Mouse (Mus musculus): ENCODE data around the gene 4932415D10Rik. TPM values are rescaled to one million over a fixed set of nuclear protein-coding genes. Genes with fewer than 3 reads are reported as not detected.

The 4932415D10Rik gene
- polyA plus RNA-seq (2016; fragmentation: Nextera tagmentation; extraction: Ambion mirVana), result not detected in 2 replicates

DNA sequence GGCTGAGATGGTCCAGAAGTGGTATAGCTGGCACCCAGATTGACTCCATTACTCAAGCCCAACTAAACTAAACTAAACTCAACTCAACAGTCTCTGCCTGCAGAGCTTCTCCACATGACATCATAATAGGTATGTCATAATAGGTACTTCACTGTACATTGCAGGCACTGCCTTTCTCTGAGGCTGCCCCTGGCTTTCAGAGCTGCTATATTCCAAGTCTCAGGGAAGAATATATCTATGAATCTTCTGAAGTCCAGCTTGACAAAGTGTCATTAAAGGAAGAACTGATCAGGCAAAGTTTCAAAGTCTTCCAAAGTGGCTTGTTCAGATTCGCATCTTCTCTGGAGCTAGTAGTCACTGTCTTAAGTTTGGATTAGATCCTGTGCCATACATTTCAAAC lies at the start of gene 4932415D10Rik:
TSS of gene 4932415D10Rik (minus strand) at position 101 of the 400 bp plus-strand sequence.
- Histone ChIP-seq H3K9me3 (replicated peaks) (no peaks in the 10 kb centered on the region), H3K4me1 (no peaks in the 10 kb centered on the region), H3K27me3 (ENCODE audit: low read depth, poor library complexity, severe bottlenecking) (no peaks in the 10 kb centered on the region), H3K4me3 (no peak within 1 kb of the TSS), H3K27ac (no peak within 1 kb of the TSS), H3K36me3 (no peaks in the 10 kb centered on the region)
- WGBS, result 98% methylated on average over 1 of the region's 1 CpGs
- DNase-seq (ENCODE audit: low spot score), result no peak

DNA sequence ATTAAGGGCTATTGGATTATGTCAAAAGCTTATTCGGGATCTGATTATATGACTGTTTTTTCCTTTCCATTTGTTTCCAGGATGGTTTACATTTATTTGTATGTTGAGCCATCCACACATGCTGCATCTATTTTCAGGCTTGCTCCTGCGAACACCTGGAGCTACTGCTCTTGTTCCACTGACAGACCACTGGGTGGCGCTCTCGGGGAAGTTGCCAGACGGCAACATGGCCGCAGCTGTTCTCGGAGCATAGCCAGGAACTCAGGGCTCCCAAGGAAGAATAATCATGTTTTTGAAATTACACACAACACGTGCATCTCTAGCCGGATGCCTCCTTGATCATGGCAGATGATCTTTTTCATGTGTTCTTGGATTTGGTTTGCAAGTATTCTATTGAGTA lies 45.5 kb upstream of the 4932415D10Rik start:
- Histone ChIP-seq H3K36me3 (peaks cover 26% of the 10 kb centered on the region), H3K4me3 (no peak overlapping the region), H3K27ac (no peak overlapping the region), H3K9me3 (replicated peaks) (peaks cover 9% of the 10 kb centered on the region; the same call in 1 of the 2 replicates), H3K27me3 (ENCODE audit: low read depth, poor library complexity, severe bottlenecking) (no peaks in the 10 kb centered on the region), H3K4me1 (no peaks in the 10 kb centered on the region)
- WGBS, result 89% methylated on average over 9 of the region's 9 CpGs
- DNase-seq (ENCODE audit: low spot score), result no peak

DNA sequence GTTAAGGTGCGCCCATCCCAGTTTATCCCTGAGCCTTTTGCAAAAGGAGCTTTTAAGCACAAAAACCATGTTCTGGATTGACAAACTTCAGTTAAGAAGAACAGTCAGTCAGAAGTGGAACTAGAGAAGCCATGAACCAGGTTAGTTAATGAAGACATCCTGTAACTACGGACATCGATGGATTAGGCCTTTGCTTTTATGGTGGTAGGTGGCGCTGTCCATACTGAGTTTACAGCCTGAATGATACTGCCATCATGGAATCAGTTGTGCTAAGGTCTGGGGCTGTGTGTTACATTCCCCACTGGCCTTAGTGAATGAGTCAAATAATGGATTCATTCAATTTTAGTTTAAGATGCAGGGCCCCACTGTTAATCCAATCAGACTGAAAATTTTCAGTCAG lies 39.0 kb upstream of the 4932415D10Rik start:
- Histone ChIP-seq H3K4me1 (no peaks in the 10 kb centered on the region), H3K27ac (no peak overlapping the region), H3K9me3 (replicated peaks) (no peaks in the 10 kb centered on the region; the same call in 1 of the 2 replicates), H3K4me3 (no peak overlapping the region), H3K36me3 (peaks cover 20% of the 10 kb centered on the region), H3K27me3 (ENCODE audit: low read depth, poor library complexity, severe bottlenecking) (no peaks in the 10 kb centered on the region)
- no peak for DNase-seq (ENCODE audit: low spot score)
- 94% methylated on average over 4 of the region's 4 CpGs for WGBS

DNA sequence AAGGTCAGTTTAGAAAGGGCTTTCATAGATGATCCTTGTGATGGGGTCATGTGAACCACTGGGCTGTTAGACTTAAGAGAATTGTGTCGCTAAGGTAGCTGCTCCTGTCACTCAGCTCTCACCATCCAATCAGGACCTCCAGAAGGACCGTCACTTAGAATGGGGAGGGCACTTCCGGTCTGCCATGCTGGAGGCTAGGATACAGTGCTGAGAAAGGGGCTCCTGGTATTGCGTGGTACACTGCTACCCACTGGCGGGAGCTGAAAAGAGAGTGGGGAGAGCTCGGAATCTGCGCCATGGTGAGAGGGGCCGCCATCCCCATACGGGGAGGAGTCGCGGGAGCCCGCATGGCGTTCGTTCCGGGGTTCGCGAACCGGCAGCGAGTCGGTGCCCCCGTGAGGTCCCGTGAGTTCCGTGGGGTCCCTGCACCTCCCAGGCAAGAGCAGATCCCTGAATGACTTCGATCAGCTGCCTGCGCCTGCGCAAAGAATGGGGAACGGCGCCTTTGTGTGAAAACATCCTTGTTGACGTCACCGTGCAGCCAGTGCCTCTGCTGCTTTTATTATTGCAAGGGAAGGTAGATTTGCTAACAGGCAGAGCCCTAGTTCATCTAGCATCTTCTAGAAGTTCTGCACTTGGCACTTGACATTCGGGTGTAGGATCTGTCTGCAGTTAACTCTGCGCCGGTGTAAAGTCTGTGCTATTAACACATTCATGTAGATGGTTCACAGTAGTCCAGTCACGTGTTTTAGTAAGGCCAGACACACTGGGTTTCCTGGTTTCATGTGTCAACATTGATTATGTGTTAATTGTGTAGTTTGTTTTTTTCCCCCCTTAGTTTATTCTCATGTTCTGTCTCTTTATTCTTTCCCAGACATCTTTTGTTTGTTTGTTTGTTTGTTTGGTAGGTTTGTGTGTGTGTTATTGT lies 38.0 kb upstream of the 4932415D10Rik start, which contains the start of gene Gm4924:
TSS of gene Gm4924 (plus strand) at position 173 of the 928 bp plus-strand sequence.
- Histone ChIP-seq H3K9me3 (replicated peaks) (no peaks in the 10 kb centered on the region), H3K36me3 (peaks cover 20% of the 10 kb centered on the region), H3K4me1 (no peaks in the 10 kb centered on the region), H3K4me3 (peak within 1 kb of the TSS; percentile 80), H3K27me3 (ENCODE audit: low read depth, poor library complexity, severe bottlenecking) (no peaks in the 10 kb centered on the region), H3K27ac (peak within 1 kb of the TSS; percentile 96)
- WGBS, result 6% methylated on average over 34 of the region's 34 CpGs
- DNase-seq (ENCODE audit: low spot score), result peak; percentile 86

DNA sequence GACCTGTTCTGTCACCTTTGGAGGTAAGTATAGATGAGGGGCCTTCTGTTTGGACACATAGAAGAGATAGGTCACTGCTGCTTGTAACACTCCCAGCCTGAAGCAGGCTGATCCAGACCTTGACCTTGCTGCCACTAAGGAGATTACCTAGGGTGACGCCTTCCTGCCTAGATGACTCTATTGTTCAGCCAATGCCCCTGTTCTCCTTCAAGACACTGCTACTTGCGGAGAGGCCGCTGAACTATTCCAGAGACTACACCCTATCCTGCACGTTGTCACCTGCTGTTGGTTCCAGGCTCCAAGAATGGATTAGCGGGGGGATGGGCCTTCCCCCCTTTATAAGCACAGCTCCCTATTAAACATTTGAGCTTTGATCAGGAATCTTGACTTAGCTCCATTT lies 13.4 kb upstream of the 4932415D10Rik start:
- no peak overlapping the region for H3K4me3 ChIP-seq
- no peaks in the 10 kb centered on the region for H3K4me1 ChIP-seq
- H3K36me3 ChIP-seq, result no peaks in the 10 kb centered on the region
- no peaks in the 10 kb centered on the region for H3K27me3 ChIP-seq (ENCODE audit: low read depth, poor library complexity, severe bottlenecking)
- WGBS, result 90% methylated on average over 5 of the region's 5 CpGs
- H3K27ac ChIP-seq, result no peak overlapping the region
- DNase-seq (ENCODE audit: low spot score), result no peak
- H3K9me3 ChIP-seq (replicated peaks), result no peaks in the 10 kb centered on the region

DNA sequence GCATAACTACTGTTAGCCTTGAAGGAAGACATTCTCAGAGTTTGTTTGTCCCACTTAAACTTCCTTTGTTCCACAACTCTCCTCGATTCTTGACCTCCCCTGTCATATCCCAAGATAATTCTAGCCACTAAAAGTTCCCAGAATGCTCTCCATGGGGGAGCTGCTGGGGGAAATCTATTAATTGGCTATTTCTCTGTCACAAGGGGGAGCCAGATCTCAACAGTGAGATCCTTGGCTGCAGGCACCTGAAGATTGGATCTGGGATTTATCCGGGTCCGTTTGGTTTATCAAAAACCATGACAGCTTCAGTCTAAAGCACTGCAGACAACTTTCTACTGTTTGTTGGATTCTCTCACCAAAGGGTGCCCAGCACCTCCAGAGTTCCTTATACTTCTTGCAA lies 3.8 kb upstream of the 4932415D10Rik start:
- Histone ChIP-seq H3K36me3 (no peaks in the 10 kb centered on the region), H3K27ac (no peak overlapping the region), H3K4me3 (no peak overlapping the region), H3K4me1 (no peaks in the 10 kb centered on the region), H3K9me3 (replicated peaks) (no peaks in the 10 kb centered on the region), H3K27me3 (ENCODE audit: low read depth, poor library complexity, severe bottlenecking) (no peaks in the 10 kb centered on the region)
- no peak for DNase-seq (ENCODE audit: low spot score)
- WGBS, result 75% methylated on average over 3 of the region's 3 CpGs

DNA sequence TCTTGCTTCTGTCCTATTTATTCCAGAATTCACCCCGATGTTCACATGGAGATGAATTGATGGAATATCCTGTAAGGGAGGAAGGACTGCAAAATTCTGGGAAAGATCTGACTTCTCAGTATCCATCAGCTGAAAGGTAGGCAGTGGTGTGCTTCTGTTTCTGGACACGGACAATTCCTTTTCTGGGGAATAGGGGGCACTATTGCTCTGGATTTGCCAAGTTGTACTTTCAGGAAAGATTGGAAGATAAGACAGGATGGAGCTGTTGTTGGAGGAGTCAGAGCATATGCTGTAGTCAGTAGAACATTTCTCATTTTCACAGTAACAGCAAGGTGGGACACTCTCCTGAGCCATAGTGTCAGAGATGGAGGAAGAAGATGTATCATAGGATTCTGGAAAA lies 19.9 kb downstream of the 4932415D10Rik start:
- WGBS, result 56% methylated on average over 2 of the region's 2 CpGs
- H3K4me3 ChIP-seq, result no peak overlapping the region
- no peaks in the 10 kb centered on the region for H3K4me1 ChIP-seq
- no peaks in the 10 kb centered on the region for H3K9me3 ChIP-seq (replicated peaks)
- H3K27me3 ChIP-seq (ENCODE audit: low read depth, poor library complexity, severe bottlenecking), result no peaks in the 10 kb centered on the region
- no peak overlapping the region for H3K27ac ChIP-seq
- no peak for DNase-seq (ENCODE audit: low spot score)
- H3K36me3 ChIP-seq, result no peaks in the 10 kb centered on the region

DNA sequence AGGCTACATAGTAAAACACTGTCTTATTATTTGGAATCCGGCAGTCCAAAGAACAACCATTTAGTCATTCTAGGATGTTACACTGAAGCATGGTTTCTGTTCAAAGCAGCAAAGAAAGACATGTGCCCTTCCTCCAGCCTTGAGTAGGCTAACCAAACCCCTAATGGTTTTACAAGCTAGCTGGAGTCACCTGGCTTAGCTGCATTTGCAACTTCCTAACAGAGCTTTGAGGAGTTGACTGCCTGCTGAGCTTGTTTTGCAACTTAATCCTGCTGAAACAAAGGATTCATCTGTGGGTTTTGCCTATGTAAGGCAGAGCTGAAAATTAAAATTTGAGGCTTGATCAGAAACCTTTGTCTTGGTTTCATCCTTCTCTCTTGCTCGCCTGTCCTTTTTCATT lies 59.1 kb downstream of the 4932415D10Rik start:
- DNase-seq (ENCODE audit: low spot score), result no peak
- Histone ChIP-seq H3K9me3 (replicated peaks) (no peaks in the 10 kb centered on the region), H3K36me3 (no peaks in the 10 kb centered on the region), H3K4me1 (no peaks in the 10 kb centered on the region), H3K27me3 (ENCODE audit: low read depth, poor library complexity, severe bottlenecking) (no peaks in the 10 kb centered on the region), H3K4me3 (no peak overlapping the region), H3K27ac (no peak overlapping the region)
- WGBS, result 89% methylated on average over 2 of the region's 2 CpGs

DNA sequence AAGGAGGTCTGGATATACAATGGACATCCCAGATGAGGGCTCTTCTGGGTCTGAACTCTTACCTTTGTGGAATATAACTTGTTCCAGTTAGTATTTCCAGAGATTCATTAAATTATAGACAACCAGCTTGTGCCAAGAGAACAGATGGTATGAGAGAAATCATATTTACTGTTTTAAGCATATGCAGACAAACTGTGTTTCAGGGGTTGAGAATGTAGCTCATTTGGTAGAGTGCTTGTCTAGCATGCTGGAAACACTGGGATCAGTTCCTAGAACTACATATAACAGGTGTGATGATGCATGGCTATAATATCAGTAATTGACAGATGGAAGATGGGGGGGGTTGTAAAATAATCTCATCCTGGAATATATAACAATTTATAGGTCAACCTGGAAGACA lies 71.4 kb downstream of the 4932415D10Rik start:
- peaks cover 6% of the 10 kb centered on the region for H3K4me1 ChIP-seq
- DNase-seq (ENCODE audit: low spot score), result no peak
- H3K27ac ChIP-seq, result no peak overlapping the region
- no peaks in the 10 kb centered on the region for H3K9me3 ChIP-seq (replicated peaks)
- H3K4me3 ChIP-seq, result no peak overlapping the region
- H3K36me3 ChIP-seq, result no peaks in the 10 kb centered on the region
- H3K27me3 ChIP-seq (ENCODE audit: low read depth, poor library complexity, severe bottlenecking), result no peaks in the 10 kb centered on the region

DNA sequence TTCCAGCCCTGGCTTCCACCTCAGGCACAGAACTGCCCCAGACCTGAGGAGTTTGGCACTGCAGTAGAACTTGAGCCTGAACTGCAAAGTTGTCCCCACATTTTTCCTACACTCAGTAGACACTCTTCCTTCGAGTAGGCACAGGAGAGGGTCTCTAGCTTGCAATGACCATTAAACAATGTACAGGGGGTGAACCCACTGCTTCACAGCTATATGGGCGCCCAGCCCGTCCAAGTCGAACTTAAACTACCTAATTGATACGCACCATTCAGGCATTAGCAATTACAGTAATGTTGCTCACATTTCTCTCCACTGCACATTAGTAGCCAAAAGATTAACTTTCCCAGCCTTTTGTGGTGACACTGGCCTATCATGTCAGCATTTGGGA lies 75.0 kb downstream of the 4932415D10Rik start:
- no peak for DNase-seq (ENCODE audit: low spot score)
- peaks cover 4% of the 10 kb centered on the region; the same call in 1 of the 2 replicates for H3K9me3 ChIP-seq (replicated peaks)
- peaks cover 15% of the 10 kb centered on the region for H3K36me3 ChIP-seq
- H3K4me1 ChIP-seq, result peaks cover 6% of the 10 kb centered on the region
- WGBS, result 72% methylated on average over 5 of the region's 5 CpGs
- H3K4me3 ChIP-seq, result peak overlapping the region; percentile 71
- H3K27ac ChIP-seq, result 0 out of 2 replicates have a peak overlapping the region, but pooled peaks have one; percentile 87
- no peaks in the 10 kb centered on the region for H3K27me3 ChIP-seq (ENCODE audit: low read depth, poor library complexity, severe bottlenecking)

DNA sequence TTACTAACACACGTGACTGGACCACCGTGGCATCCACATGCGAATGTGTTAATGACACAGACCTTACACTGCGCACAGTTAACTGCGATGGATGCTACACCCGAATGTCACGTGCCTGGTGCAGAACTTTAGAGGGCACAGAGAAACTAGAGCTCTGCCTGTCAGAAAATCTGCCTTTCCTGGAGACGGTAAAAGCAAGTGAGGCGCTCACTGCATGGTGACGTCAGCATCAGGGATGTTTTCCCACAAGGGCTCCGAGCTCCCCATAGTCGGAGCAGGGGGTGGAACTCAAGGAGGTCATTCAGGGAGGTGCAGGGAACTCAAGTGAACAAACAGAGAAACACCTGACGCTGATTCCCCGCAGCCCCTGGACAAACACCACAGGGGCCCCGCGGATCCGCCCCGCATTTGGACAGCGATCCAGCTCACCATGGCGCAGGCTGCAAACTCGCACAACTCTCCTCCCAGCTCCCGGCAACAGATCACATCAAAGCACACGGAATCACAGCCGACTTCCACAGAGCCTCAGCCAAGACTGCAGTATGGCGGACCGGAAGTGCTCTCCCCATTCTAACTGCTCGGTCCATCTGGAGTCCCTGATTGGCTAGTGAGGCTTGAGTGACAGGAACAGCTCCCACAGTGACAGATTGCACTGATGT lies 75.5 kb downstream of the 4932415D10Rik start, which contains the start of gene Zfp938:
TSS of gene Zfp938 (minus strand) at position 539 of the 659 bp plus-strand sequence.
- 5% methylated on average over 27 of the region's 27 CpGs for WGBS
- H3K27me3 ChIP-seq (ENCODE audit: low read depth, poor library complexity, severe bottlenecking), result no peaks in the 10 kb centered on the region

More for the DNA sequence above, 75.5 kb downstream of the 4932415D10Rik start, which contains the start of gene Zfp938:
- H3K36me3 ChIP-seq, result peaks cover 20% of the 10 kb centered on the region
- peak within 1 kb of the TSS; percentile 71 for H3K4me3 ChIP-seq
- peak; percentile 81 for DNase-seq (ENCODE audit: low spot score)
- peaks cover 6% of the 10 kb centered on the region for H3K4me1 ChIP-seq
- peak within 1 kb of the TSS; percentile 87 for H3K27ac ChIP-seq
- peaks cover 4% of the 10 kb centered on the region; the same call in 1 of the 2 replicates for H3K9me3 ChIP-seq (replicated peaks)

All from limb, embryonic 10.5 days (tissue).